19 mouse cellular contexts compared by ENCODE assay signal in genomic region chr3:79458651-79459275, GRCm38 (mm10).
"Had no signal": no experiment of that assay in that cellular context is flagged by ENCODE, and none has a peak within 500 bp of the region (broad histone marks: within the 10 kb centered on the region; RNA-seq: fewer than 3 reads in every experiment).

No protein-coding gene starts in this region.

- H3K27ac ChIP-seq: kidney, postnatal 0 days; limb, embryonic 12.5 days; limb, embryonic 15.5 days; liver, embryonic 13.5 days; midbrain, embryonic 12.5 days; midbrain, embryonic 15.5 days; neural tube, embryonic 12.5 days; neural tube, embryonic 15.5 days; stomach, postnatal 0 days had no signal

- DNase-seq: kidney, adult 2 months; left cerebral cortex, postnatal 4 days; liver, embryonic 13.5 days; lung, adult 2 months; right cerebral cortex, adult 18-20 months; right cerebral cortex, postnatal 14 days; right cerebral cortex, postnatal 4 days; thymus, adult 18-20 months; thymus, postnatal 36 days had no signal

- H3K4me3 ChIP-seq: limb, embryonic 12.5 days; limb, embryonic 15.5 days; liver, embryonic 13.5 days; midbrain, embryonic 12.5 days; midbrain, embryonic 15.5 days; neural tube, embryonic 12.5 days; neural tube, embryonic 15.5 days had no signal

- ATAC-seq: intestine, postnatal 0 days; lung, postnatal 0 days; midbrain, embryonic 15.5 days had no signal
